Mouse (Mus musculus): ENCODE results near the gene Ddx31.

DNA sequence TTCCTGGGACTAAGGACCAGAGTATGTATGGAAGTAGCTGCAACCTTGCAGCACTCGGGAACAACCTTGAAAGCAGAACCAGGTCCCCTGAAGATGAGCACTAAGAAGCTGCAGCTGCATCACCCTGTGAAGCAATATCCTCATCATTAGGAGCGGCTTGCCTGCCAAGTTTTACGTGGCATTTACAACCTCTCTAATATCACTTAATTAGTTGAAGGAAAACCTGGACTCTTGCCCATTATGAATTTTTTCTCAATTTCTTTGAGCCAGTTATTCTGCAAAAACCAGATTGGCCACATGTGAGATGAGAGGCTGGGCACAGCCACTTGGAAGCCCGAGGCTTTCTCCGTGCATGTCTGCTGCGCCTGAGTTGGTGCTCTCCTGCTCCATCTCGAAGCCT, 55.7 kb downstream of the Ddx31 start:
- no peak for TF ChIP-seq CHD2 (IDR thresholded peaks at IDR 0.05; ENCODE audit: low read depth, low read length)
- no peak for TF ChIP-seq ZNF384 (IDR thresholded peaks at IDR 0.05; ENCODE audit: low read depth, low read length)

All from ES-E14 (cell line).